Mouse (Mus musculus) G1E (cell line): ENCODE measurements around the gene Chchd5.

ENCODE experiments used
- CTCF ChIP-seq: IDR thresholded peaks from 2 replicates; pipeline ENCODE4 v1.5.1; 2012; ENCODE audit warnings: low read depth, low read length, inconsistent platforms, mixed read lengths
- GATA1 ChIP-seq: IDR thresholded peaks from 2 replicates; pipeline ENCODE4 v1.6.1; 2012; ENCODE audit warnings: borderline replicate concordance, low read length, inconsistent platforms, mixed read lengths
- GATA2 ChIP-seq: IDR thresholded peaks from 2 replicates; pipeline ENCODE4 v1.6.1; 2012; ENCODE audit warnings: low read depth, low read length, inconsistent platforms, borderline replicate concordance
- TAL1 ChIP-seq: conservative IDR thresholded peaks from 2 replicates; pipeline ENCODE4 v1.6.1; 2012; ENCODE audit warnings: low read depth, low read length, inconsistent platforms, mixed read lengths

GRCm38 (mm10) chr2:129152751-129153150 lies 23.3 kb downstream of the Chchd5 start:
- TF ChIP-seq CTCF, result no peak
- TF ChIP-seq GATA1, result no peak
- no peak for TF ChIP-seq TAL1
- TF ChIP-seq GATA2, result no peak
